Mouse (Mus musculus): ENCODE measurements around the gene Anapc11.

GRCm38 (mm10) chr11:120562949-120563348 is 35.3 kb upstream of the Anapc11 start:
- TF ChIP-seq TAL1 (conservative IDR thresholded peaks at IDR 0.05; ENCODE audit: low read depth, low read length), result no peak
- no peak for TF ChIP-seq POLR2AphosphoS5 (IDR thresholded peaks at IDR 0.05; ENCODE audit: insufficient replicate concordance, low read depth, low read length)
- no peak for TF ChIP-seq CTCF (IDR thresholded peaks at IDR 0.05; ENCODE audit: low read depth, low read length)
